Mouse (Mus musculus) midbrain, embryonic 15.5 days (tissue): ENCODE measurements around the gene Olfr1402. TPM values are rescaled to one million over a fixed set of nuclear protein-coding genes. Genes with fewer than 3 reads are reported as not detected.

ENCODE experiments used
- ATAC-seq: fragments of 200-750 bp; cut with Nextera tagmentation; replicated peaks from 2 replicates; pipeline ENCODE4 v1.8.0; 2017; ENCODE audit warnings: moderate TSS enrichment
- H3K27ac ChIP-seq: fragments of 300-500 bp; sonication (generic); 2 replicates; pipeline ENCODE4 v1.5.1; 2015; ENCODE audit warnings: mild to moderate bottlenecking, inconsistent platforms
- H3K27me3 ChIP-seq: fragments of 300-500 bp; sonication (generic); replicated peaks from 2 replicates; pipeline ENCODE4 v1.6.1; 2015; ENCODE audit warnings: inconsistent platforms
- H3K36me3 ChIP-seq: fragments of 300-500 bp; sonication (generic); replicated peaks from 2 replicates; pipeline ENCODE4 v1.6.1; 2015; ENCODE audit warnings: inconsistent platforms
- H3K4me1 ChIP-seq: fragments of 300-500 bp; sonication (generic); 2 replicates; pipeline ENCODE4 v1.6.1; 2015; ENCODE audit warnings: inconsistent platforms
- H3K4me2 ChIP-seq: fragments of 300-500 bp; sonication (generic); 2 replicates; pipeline ENCODE4 v1.6.1; 2015; ENCODE audit warnings: inconsistent platforms, mild to moderate bottlenecking, moderate library complexity
- H3K4me3 ChIP-seq: fragments of 300-500 bp; sonication (generic); 2 replicates; pipeline ENCODE4 v1.5.1; 2015; ENCODE audit warnings: mild to moderate bottlenecking, inconsistent platforms
- H3K9ac ChIP-seq: fragments of 300-500 bp; sonication (generic); 2 replicates; pipeline ENCODE4 v1.6.1; 2015; ENCODE audit warnings: mild to moderate bottlenecking, inconsistent platforms
- H3K9me3 ChIP-seq: fragments of 300-500 bp; sonication (generic); 2 replicates; pipeline ENCODE4 v1.6.1; 2016; ENCODE audit warnings: inconsistent platforms
- WGBS: fragments of 180-500 bp; shearing (Covaris S2); methylation state at CpG from one replicate; pipeline ENCODE4 v1.1.7; 2015; ENCODE audit warnings: mixed read lengths; 5-methylcytosine and 5-hydroxymethylcytosine counted together
- polyA plus RNA-seq: library from polyadenylated mRNA; unstranded; fragments of >200 nt; fragmentation: Nextera tagmentation; extraction: Ambion mirVana; gene quantifications from 2 replicates; pipeline ENCODE4 v1.2.1, GENCODE M21; 2015

Gene Olfr1402
- polyA plus RNA-seq, result not detected in 2 replicates

GRCm38 (mm10) chr3:97421920-97422319, at the start of gene Olfr1402:
Gene Olfr1402, minus strand, starts transcription at chr3:97422020.
- ATAC-seq, result no peak
- H3K9ac ChIP-seq, result no peak within 1 kb of the TSS
- H3K4me3 ChIP-seq, result no peak within 1 kb of the TSS
- 76% methylated on average over 1 of the region's 1 CpGs for WGBS
- no peak within 1 kb of the TSS for H3K27ac ChIP-seq
- no peaks in the 10 kb centered on the region for H3K27me3 ChIP-seq
- no peaks in the 10 kb centered on the region for H3K4me1 ChIP-seq
- no peaks in the 10 kb centered on the region for H3K36me3 ChIP-seq
- no peaks in the 10 kb centered on the region for H3K9me3 ChIP-seq
- no peak within 1 kb of the TSS for H3K4me2 ChIP-seq

GRCm38 (mm10) chr3:97455286-97455685, 33.5 kb upstream of the Olfr1402 start:
- H3K4me1 ChIP-seq, result no peaks in the 10 kb centered on the region
- H3K36me3 ChIP-seq, result no peaks in the 10 kb centered on the region
- H3K9ac ChIP-seq, result no peak overlapping the region
- no peak overlapping the region for H3K27ac ChIP-seq
- no peak overlapping the region for H3K4me2 ChIP-seq
- no peaks in the 10 kb centered on the region for H3K9me3 ChIP-seq
- 88% methylated on average over 4 of the region's 4 CpGs for WGBS
- no peak overlapping the region for H3K4me3 ChIP-seq
- no peaks in the 10 kb centered on the region for H3K27me3 ChIP-seq
- no peak for ATAC-seq

- Histone ChIP-seq H3K9me3 (no peaks in the 10 kb centered on the region; the same call in 1 of the 2 replicates), H3K4me2 (no peak overlapping the region), H3K36me3 (no peaks in the 10 kb centered on the region), H3K4me3 (no peak overlapping the region), H3K9ac (no peak overlapping the region), H3K4me1 (no peaks in the 10 kb centered on the region), H3K27ac (no peak overlapping the region), H3K27me3 (no peaks in the 10 kb centered on the region)
- WGBS, result 97% methylated on average over 2 of the region's 2 CpGs
- no peak for ATAC-seq
Observed at GRCm38 (mm10) chr3:97438619-97439018, 16.8 kb upstream of the Olfr1402 start.

GRCm38 (mm10) chr3:97394289-97394688, 27.5 kb downstream of the Olfr1402 start:
- no peaks in the 10 kb centered on the region for H3K9me3 ChIP-seq
- 61% methylated on average over 1 of the region's 1 CpGs for WGBS
- no peak overlapping the region for H3K27ac ChIP-seq
- H3K4me2 ChIP-seq, result no peak overlapping the region
- H3K36me3 ChIP-seq, result no peaks in the 10 kb centered on the region
- no peaks in the 10 kb centered on the region for H3K27me3 ChIP-seq
- no peak for ATAC-seq
- H3K4me3 ChIP-seq, result no peak overlapping the region
- no peak overlapping the region for H3K9ac ChIP-seq
- H3K4me1 ChIP-seq, result no peaks in the 10 kb centered on the region

GRCm38 (mm10) chr3:97393079-97393478, 28.7 kb downstream of the Olfr1402 start:
- no peaks in the 10 kb centered on the region for H3K9me3 ChIP-seq
- no peak for ATAC-seq
- H3K4me2 ChIP-seq, result no peak overlapping the region
- no peak overlapping the region for H3K9ac ChIP-seq
- no peaks in the 10 kb centered on the region for H3K27me3 ChIP-seq
- H3K36me3 ChIP-seq, result no peaks in the 10 kb centered on the region
- 73% methylated on average over 5 of the region's 5 CpGs for WGBS
- H3K4me1 ChIP-seq, result no peaks in the 10 kb centered on the region
- H3K4me3 ChIP-seq, result no peak overlapping the region
- H3K27ac ChIP-seq, result no peak overlapping the region

- no peak overlapping the region for H3K4me3 ChIP-seq
- H3K4me1 ChIP-seq, result no peaks in the 10 kb centered on the region
- no peak overlapping the region for H3K4me2 ChIP-seq
- H3K27me3 ChIP-seq, result no peaks in the 10 kb centered on the region
- no peaks in the 10 kb centered on the region for H3K9me3 ChIP-seq
- H3K36me3 ChIP-seq, result no peaks in the 10 kb centered on the region
- no peak overlapping the region for H3K9ac ChIP-seq
- H3K27ac ChIP-seq, result no peak overlapping the region
- ATAC-seq, result no peak; the same call in 1 of the 2 replicates
Observed at GRCm38 (mm10) chr3:97370382-97370781, 51.4 kb downstream of the Olfr1402 start.

GRCm38 (mm10) chr3:97363418-97364098, 58.3 kb downstream of the Olfr1402 start:
- Histone ChIP-seq H3K9me3 (no peaks in the 10 kb centered on the region), H3K27ac (no peak overlapping the region), H3K36me3 (no peaks in the 10 kb centered on the region), H3K4me3 (no peak overlapping the region), H3K9ac (no peak overlapping the region), H3K27me3 (no peaks in the 10 kb centered on the region), H3K4me1 (no peaks in the 10 kb centered on the region), H3K4me2 (no peak overlapping the region)
- ATAC-seq, result no peak
- 76% methylated on average over 3 of the region's 3 CpGs for WGBS

- WGBS, result 32% methylated on average over 1 of the region's 1 CpGs
- no peak overlapping the region for H3K9ac ChIP-seq
- no peak overlapping the region for H3K4me2 ChIP-seq
- no peaks in the 10 kb centered on the region for H3K4me1 ChIP-seq
- no peak for ATAC-seq
- H3K36me3 ChIP-seq, result no peaks in the 10 kb centered on the region
- no peak overlapping the region for H3K4me3 ChIP-seq
- H3K9me3 ChIP-seq, result no peaks in the 10 kb centered on the region
- no peak overlapping the region for H3K27ac ChIP-seq
- H3K27me3 ChIP-seq, result no peaks in the 10 kb centered on the region
Observed at GRCm38 (mm10) chr3:97358448-97358847, 63.4 kb downstream of the Olfr1402 start.

Other genes starting within 250 kb of the Olfr1402 start
- 101 and 102 TPM in 2 replicates for gene Bcl9, start 124.1 kb downstream of the Olfr1402 start, polyA plus RNA-seq
- gene Chd1l, start 188.2 kb upstream of the Olfr1402 start, polyA plus RNA-seq, result 4.9 and 5.7 TPM in 2 replicates
- 0.73 and 0.89 TPM in 2 replicates for gene Fmo5, start 206.8 kb upstream of the Olfr1402 start, polyA plus RNA-seq
- 12.4 and 12.6 TPM in 2 replicates for gene Prkab2, start 236.2 kb upstream of the Olfr1402 start, polyA plus RNA-seq